Mouse (Mus musculus) ES-E14 (cell line): ENCODE data around the gene Spon1. TPM values are rescaled to one million over a fixed set of nuclear protein-coding genes. Genes with fewer than 3 reads are reported as not detected.

Experiments
- DNase-seq: peaks from one replicate; pipeline ENCODE4 v3.0.0-alpha.2; 2013; ENCODE audit warnings: low read depth, low spot score
- H3K27ac ChIP-seq: 2 replicates; pipeline ENCODE4 v1.5.1; 2012; ENCODE audit warnings: low read depth, mild to moderate bottlenecking, low read length, moderate library complexity, mixed read lengths; ENCODE audit not compliant: poor library complexity, insufficient read depth, severe bottlenecking
- H3K36me3 ChIP-seq: 2 replicates; pipeline ENCODE4 v1.6.1; 2012; ENCODE audit warnings: mild to moderate bottlenecking, low read length, moderate library complexity, mixed read lengths; ENCODE audit not compliant: control insufficient read depth, poor library complexity, insufficient read depth, severe bottlenecking
- H3K4me1 ChIP-seq, 2 experiments: fragments of 150-350 bp in 1 of 2; sonication (generic) in 1 of 2; 2 replicates each; pipeline ENCODE4 v1.6.1; 2012; ENCODE audit warnings: low read length in 2 of 2, mild to moderate bottlenecking in 1 of 2, mixed read lengths in 1 of 2; ENCODE audit not compliant: control insufficient read depth in 2 of 2, insufficient read depth in 2 of 2, poor library complexity in 1 of 2
- H3K4me3 ChIP-seq, 2 experiments: fragments of 150-350 bp in 1 of 2; sonication (generic) in 1 of 2; 2 replicates each; pipeline ENCODE4 v1.5.1; 2012; ENCODE audit warnings: low read length in 2 of 2, low read depth in 1 of 2, mild to moderate bottlenecking in 1 of 2, mixed read lengths in 1 of 2; ENCODE audit not compliant: insufficient read depth in 1 of 2, poor library complexity in 1 of 2, severe bottlenecking in 1 of 2
- H3K9ac ChIP-seq: 2 replicates; pipeline ENCODE4 v1.6.1; 2012; ENCODE audit warnings: low read depth, mild to moderate bottlenecking, low read length, mixed read lengths; ENCODE audit not compliant: poor library complexity, insufficient read depth, severe bottlenecking
- H3K9me3 ChIP-seq: fragments of 150-350 bp; sonication (generic); 2 replicates; pipeline ENCODE4 v1.6.1; 2012; ENCODE audit warnings: low read depth, mild to moderate bottlenecking, low read length; ENCODE audit not compliant: control insufficient read depth, insufficient read depth
- CHD2 ChIP-seq: IDR thresholded peaks from 2 replicates; pipeline ENCODE4 v1.6.1; 2014; ENCODE audit warnings: mild to moderate bottlenecking, low read depth, low read length, inconsistent platforms
- HCFC1 ChIP-seq: IDR thresholded peaks from 2 replicates; pipeline ENCODE4 v1.6.1; 2012; ENCODE audit warnings: low read length, inconsistent platforms, borderline replicate concordance; ENCODE audit not compliant: insufficient read depth
- MAFK ChIP-seq: IDR thresholded peaks from 2 replicates; pipeline ENCODE4 v1.6.1; 2014; ENCODE audit warnings: mild to moderate bottlenecking, low read depth, low read length, inconsistent platforms; ENCODE audit not compliant: insufficient read depth
- ZC3H11A ChIP-seq: IDR thresholded peaks from 2 replicates; pipeline ENCODE4 v1.6.1; 2012; ENCODE audit warnings: low read depth, mild to moderate bottlenecking, inconsistent platforms, low read length, borderline replicate concordance
- ZNF384 ChIP-seq: IDR thresholded peaks from 2 replicates; pipeline ENCODE4 v1.6.1; 2012; ENCODE audit warnings: low read depth, low read length, inconsistent platforms
- in situ Hi-C, 2 experiments: fragments of 600-800 bp; cut with MboI; formaldehyde crosslinking; loops; one replicate each; pipeline ENCODE4 v1.15.1; 2025; ENCODE audit warnings: low sequenced_read_pairs in 2 of 2, inconsistent platforms in 1 of 2; ENCODE audit not compliant: unreplicated experiment in 2 of 2
- total RNA-seq: library from RNA; depleted of rRNA; stranded (reverse); fragments of 300-350 nt; gene quantifications from 2 replicates; pipeline ENCODE4 v1.2.3, GENCODE M21; 2012

Spon1 gene
- total RNA-seq, 1 experiment = 0.13 TPM

DNA sequence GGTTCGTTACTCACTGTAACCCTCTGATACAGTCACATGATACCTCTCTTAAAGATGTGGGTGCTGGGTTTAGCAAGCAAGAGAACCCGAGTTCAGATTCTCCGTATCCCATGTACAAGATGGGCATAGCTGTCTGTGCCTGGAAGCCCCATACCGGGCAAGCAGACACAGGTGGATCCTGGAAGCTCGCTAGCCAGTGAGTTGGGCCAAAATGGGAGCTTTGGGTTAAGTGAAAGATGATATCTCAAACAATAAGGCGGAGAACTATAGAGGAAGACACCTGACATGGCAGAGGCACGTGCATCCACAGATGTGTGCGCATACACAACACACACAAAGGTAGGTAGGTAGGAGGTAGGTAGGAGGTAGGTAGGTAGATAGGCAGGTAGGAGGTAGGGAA lies 261.1 kb downstream of the Spon1 start:
- Histone ChIP-seq H3K4me1 (no peaks in the 10 kb centered on the region), H3K4me3 (no peak overlapping the region), H3K9me3 (no peaks in the 10 kb centered on the region), H3K9ac (no peak overlapping the region), H3K36me3 (no peaks in the 10 kb centered on the region), H3K27ac (no peak overlapping the region)
- in situ Hi-C loops = loop anchor here in 1 of 2 experiments (10.0 kb wide), 1 partner anchor 262 kb away; the partner anchor contains the start of gene Spon1
- TF ChIP-seq ZC3H11A = no peak
- TF ChIP-seq HCFC1 = no peak
- no peak for TF ChIP-seq MAFK
- no peak for TF ChIP-seq ZNF384
- no peak for TF ChIP-seq CHD2
- no peak for DNase-seq

DNA sequence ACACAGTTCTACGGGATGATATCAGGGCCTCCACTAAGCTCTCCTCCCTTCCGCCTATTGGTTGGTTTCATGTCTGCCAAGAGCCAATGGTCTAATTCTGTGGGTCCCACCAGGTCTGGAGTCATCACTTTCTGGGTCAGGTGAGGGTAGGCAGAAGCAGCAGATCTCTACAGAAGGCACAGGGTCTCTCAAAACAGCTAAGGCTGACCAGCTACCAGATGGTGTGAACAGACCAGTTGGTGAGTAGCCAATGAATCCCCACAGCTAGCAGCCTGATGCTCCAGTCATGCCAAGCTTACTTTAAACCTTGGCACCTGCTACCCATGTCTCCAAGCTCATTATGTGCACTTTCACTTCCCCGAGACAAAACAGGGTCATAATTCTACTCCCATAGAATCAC lies 261.6 kb downstream of the Spon1 start:
- H3K4me3 ChIP-seq = no peak overlapping the region
- in situ Hi-C loops = loop anchor here in 1 of 2 experiments (10.0 kb wide), 1 partner anchor 263 kb away; the partner anchor contains the start of gene Spon1
- H3K36me3 ChIP-seq = no peaks in the 10 kb centered on the region
- no peak overlapping the region for H3K9ac ChIP-seq
- no peak for DNase-seq
- TF ChIP-seq MAFK (no peak), ZC3H11A (no peak), HCFC1 (no peak), ZNF384 (no peak)
- H3K9me3 ChIP-seq = no peaks in the 10 kb centered on the region
- H3K27ac ChIP-seq = no peak overlapping the region
- H3K4me1 ChIP-seq = no peaks in the 10 kb centered on the region

DNA sequence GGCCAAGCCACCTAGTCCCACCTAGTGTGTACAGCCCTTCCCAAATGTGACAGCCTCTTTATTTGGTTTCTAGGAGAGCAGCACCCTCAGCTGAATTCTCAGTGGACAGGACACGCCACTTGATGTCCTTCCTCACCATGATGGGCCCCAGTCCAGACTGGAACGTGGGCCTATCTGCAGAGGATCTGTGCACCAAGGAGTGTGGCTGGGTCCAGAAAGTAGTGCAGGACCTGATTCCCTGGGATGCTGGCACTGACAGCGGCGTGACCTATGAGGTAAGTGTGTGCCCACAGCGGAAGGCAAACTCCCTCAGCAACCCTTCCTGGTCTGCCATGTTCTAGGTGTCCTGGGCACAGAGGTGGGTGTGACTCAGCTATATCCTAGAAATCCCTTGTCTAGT lies 263.0 kb downstream of the Spon1 start:
- Histone ChIP-seq H3K36me3 (no peaks in the 10 kb centered on the region), H3K4me1 (no peaks in the 10 kb centered on the region), H3K9ac (no peak overlapping the region), H3K27ac (no peak overlapping the region), H3K9me3 (no peaks in the 10 kb centered on the region), H3K4me3 (no peak overlapping the region)
- DNase-seq = no peak
- no peak for TF ChIP-seq ZC3H11A
- TF ChIP-seq ZNF384 = no peak
- TF ChIP-seq CHD2 = no peak
- TF ChIP-seq MAFK = no peak
- TF ChIP-seq HCFC1 = no peak
- in situ Hi-C loops = loop anchor here in 1 of 2 experiments (10.0 kb wide), 1 partner anchor 264 kb away; the partner anchor contains the start of gene Spon1

DNA sequence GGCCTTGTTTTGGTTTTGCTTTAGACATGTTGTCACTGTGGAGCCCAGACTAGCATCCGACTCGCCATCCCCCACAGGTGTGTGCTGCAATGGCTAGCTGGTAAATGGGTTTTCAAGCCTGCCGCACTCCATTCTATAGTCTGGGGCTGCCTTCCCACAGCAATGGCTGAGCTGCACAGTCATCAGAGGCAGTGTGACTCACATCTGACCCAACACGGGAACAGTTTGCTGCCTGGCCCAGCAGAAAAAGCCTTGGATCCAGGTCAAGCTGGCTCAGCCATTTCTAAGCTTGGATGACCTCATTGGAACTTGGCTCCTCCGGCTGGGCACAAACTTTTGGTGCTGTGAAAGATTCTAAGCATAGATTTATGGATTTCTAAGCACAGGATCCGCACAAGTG lies 263.8 kb downstream of the Spon1 start:
- H3K4me3 ChIP-seq = no peak overlapping the region
- H3K36me3 ChIP-seq = no peaks in the 10 kb centered on the region
- no peak for DNase-seq
- no peaks in the 10 kb centered on the region for H3K9me3 ChIP-seq
- TF ChIP-seq ZNF384 = no peak
- no peak for TF ChIP-seq MAFK
- no peak for TF ChIP-seq ZC3H11A
- no peak for TF ChIP-seq CHD2
- no peak for TF ChIP-seq HCFC1
- no peaks in the 10 kb centered on the region for H3K4me1 ChIP-seq
- H3K27ac ChIP-seq = no peak overlapping the region
- in situ Hi-C loops = loop anchor here in 1 of 2 experiments (10.0 kb wide), 1 partner anchor 265 kb away; the partner anchor contains the start of gene Spon1
- no peak overlapping the region for H3K9ac ChIP-seq
